Mouse (Mus musculus) urinary bladder, adult 18-20 months (tissue): ENCODE measurements around the gene Ppp1r10.

Experiments
- DNase-seq, 2 experiments: peaks; one replicate each; pipeline ENCODE4 v3.0.0; 2022; ENCODE audit warnings: low spot score in 2 of 2, mixed read lengths in 2 of 2

Gene Ppp1r10

DNA sequence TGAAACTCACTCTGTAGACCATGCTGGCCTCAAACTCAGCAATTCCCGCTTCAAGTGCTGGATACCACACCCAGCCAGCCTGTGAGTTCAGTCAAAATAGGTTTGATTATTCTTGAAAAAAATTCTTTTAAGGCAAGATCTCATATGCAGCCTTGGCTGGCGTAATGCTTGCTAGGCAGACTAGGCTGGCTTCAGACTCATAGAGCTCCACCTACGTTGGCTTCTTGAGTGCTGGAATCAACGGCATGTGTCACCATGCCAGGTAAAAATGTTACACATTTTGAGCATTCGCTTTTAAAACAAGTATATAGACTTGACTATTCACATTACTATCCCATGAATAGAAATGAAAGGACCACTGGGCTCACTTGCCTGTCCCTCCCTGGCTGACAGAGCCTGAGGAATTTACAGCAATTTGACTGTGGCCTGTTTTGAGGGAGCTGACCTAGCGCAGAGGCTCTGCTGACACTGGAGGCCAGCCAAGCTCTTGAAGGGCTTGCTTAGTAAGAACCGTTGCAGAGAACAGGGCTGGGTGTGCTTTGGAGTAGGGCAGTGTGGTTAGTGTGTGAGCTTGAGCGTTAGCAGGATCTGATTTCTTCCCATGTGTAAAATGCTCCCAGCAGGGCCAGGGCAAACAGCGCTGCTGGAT lies 12.8 kb upstream of the Ppp1r10 start:
- no peak for DNase-seq

DNA sequence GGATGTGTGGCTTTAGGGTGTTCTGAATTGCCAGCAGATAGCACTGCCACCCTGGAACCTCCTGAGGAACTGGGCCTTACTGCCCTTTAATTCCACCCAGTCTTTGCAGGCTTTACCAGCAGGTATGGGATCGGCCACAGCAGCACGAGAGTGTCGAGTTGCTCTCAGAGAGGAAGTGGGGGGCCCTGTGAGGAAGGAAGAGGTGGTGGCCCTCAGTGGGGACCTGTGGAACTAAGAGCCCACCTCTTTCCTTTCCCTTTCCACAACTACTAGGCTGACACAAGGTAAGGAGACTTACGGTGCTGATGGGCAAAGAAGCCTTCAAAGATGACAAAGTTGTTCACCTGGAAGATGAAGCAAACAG lies 12.3 kb upstream of the Ppp1r10 start:
- DNase-seq, result no peak

GRCm38 (mm10) chr17:35905587-35905986 lies 10.6 kb upstream of the Ppp1r10 start:
- DNase-seq, result no peak

GRCm38 (mm10) chr17:35907609-35908008 lies 8.6 kb upstream of the Ppp1r10 start:
- DNase-seq, result no peak

GRCm38 (mm10) chr17:35909186-35909918 lies 6.9 kb upstream of the Ppp1r10 start:
- no peak for DNase-seq

DNA sequence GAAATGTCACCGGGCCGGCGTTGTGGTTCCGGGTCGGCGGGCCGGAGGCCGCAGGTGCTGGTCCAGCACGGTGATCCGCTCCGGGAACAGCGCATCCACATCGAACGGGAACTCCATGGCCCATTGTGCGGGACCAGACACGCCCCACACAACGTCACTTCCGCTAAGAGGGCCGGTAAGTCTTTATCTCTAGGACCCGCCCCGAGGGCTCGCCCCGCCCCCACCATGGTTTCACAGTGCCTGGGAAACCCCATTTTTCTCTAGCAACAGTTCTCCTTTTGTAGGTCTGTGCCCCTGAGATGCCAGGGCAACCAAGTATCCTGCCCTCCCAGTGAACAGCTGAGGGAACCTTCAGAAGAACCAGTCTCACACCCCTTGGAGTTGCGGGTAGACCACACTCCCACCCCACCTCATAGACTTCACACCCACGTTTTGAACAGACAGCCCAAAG lies 6.3 kb upstream of the Ppp1r10 start, which contains the start of gene Atat1:
Gene Atat1, minus strand, starts transcription at position 157 of the 451 bp plus-strand sequence.
- DNase-seq, result peak; percentile 91 to 94

GRCm38 (mm10) chr17:35914975-35915374 lies 1.3 kb upstream of the Ppp1r10 start:
- DNase-seq, result no peak

DNA sequence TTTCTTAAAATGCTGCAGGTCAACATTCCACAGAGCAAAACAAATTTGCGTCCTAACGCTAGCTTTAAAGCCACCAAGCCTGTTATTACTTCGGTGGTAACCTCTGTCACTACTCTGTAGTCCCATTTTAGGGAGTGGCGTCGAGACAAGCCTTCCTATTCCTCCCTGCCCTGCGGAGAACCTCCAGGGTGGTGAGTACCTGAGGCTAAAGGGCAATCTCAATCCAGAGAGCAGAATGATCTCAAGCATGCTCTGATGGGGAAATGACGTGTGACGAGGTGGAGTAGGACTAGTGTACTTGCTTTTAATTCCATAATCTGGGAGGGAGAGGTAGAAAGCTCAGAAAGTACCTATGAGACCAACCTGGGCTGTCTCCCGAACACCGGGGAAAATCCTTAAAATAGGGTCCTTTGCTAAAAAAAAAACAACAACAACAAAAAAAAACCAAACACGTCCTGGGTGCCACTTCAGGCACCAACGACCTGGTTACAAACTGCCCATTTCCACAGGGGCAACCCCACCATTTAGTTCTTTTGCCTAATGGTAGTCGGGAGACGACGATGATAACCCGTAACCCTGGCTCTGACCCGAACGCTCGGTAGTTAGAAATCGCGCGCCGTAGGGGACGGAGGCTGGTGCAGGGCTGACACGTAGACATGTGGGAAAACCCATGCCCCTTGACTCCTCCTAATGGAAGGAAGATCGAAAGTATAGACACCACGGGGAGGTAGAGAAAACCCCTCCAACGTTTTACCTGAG lies 517 bp upstream of the Ppp1r10 start:
- DNase-seq, result peak in 1 of 2 experiments; percentile 39

- DNase-seq, result no peak
Measured at GRCm38 (mm10) chr17:35917143-35917462, 869 bp downstream of the Ppp1r10 start.

DNA sequence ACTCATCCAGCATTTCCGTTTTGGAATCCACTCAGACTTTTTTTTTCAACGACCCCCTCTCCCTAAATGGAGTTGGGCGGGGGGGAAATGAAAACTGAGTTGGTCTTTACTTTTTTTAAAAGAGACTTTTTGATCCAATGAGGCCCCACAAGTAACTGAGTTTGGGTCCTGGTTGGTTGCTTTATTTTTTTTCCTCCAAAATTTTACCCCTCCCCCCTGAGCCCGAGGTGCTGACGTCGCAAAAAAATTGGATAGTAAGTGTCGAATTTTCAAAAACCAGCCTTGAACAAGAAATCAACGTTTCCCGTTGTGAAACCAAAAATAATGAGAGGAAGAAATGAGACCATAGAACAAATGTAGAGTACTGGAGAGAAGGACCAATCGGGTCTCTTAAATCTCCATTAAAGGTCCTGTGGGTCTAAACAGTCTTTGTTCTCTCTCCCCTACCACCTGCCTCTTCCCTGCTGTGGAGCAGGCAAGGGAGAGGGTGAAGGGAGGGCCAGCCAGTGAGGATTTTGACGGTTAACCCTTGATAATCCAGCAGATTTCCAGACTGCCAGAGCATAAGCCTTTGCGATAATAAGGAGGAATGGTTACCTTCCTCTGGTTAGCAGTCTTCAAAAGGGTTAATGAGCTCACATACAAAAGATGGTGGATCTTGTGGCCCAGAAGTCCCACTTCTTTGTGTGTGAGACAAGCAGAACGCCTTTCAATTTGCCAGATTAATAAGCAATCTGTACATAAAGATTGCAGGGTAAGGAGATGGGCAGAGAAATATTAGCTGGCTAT lies 1.4 kb downstream of the Ppp1r10 start:
- DNase-seq, result no peak

DNA sequence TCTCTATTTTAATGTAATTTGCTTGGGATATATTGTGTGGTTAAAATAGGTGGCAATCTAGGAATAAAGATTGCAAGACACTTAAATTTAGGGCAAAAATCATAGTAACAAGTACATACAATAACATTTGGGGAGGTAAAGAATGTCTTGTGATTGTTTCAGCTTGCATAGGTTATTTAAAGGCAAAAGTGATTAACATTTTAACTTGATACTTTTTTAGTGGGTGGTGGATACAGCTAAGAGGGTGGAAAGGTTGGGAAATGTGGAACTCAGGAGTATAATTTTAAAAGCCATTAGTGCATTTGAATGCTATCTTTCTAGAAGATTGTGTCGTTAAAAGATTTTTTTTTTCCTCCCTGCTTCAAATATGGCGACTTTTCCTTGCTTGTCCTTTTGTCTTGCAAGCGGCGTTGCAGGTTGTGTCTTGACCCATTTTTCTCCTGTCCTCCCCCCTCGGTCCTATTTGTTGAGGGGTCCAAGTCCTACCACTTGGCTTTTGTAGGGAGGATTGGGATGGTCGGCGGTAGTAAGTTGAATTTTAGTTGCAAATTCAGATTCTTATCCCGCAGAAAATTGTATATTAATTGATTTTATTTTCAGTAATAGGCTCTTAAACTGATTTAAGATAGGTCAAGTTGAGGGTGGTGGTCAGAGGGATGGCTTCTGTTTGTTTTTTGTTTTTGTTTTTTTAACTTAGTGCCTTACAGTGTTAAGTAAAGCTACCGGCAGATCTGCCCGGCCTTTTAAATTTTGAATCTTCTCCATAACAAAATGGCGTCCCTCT lies 2.2 kb downstream of the Ppp1r10 start:
- no peak for DNase-seq

DNA sequence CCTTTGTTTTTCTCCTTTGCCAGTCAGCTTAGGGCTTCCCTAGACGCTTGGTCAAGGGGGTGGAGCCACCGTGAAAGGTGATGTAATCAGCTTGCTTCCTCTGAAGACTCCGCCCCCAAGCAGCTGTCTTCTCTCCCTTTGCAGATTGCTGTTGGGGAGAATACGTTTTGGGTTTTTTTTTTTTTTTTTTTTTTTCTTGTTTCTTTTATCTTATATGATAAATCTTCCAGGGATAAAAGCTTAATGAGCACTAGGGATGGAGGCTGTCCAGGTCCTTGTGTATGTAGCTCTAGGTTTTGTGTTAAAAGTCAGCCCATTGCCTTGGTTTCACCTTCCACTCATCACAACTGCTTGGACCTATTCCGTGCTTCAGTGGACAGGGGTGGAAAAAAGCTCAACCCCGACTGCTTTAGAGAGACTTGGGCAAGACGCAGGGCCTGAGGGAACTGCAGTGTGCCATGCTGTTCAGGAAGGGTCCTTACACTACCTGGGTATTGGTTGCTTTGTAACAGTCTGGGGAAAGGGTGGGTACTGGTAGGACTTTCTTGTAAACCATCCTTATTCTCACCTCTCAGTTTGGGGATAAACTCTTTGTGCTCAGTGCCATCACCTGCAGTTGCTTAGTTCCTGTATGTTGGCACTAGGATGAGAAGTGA lies 3.0 kb downstream of the Ppp1r10 start:
- peak; percentile 81 to 89 for DNase-seq

- DNase-seq, result no peak
Measured at GRCm38 (mm10) chr17:35919864-35920301, 3.6 kb downstream of the Ppp1r10 start.

DNA sequence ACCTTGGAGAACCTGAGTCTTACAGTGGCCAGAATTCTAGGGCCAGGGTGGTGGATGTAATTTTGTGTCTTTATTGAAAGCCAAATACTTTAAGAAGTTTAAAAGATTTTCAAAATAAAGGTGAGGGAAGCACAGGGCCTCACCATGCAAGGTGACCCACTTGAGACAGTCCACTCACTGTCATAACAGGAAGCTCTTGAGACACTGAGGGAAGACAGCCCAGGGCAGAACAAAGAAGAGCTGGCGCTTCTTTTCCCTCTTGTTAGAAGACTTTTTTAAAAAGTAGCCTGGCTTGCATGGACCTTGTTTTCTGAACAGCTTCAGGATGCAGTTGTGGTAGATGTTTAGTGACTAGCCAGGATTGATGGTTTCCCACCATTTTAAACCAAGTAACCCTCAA lies 4.2 kb downstream of the Ppp1r10 start:
- DNase-seq, result no peak

GRCm38 (mm10) chr17:35920862-35921562 lies 4.8 kb downstream of the Ppp1r10 start:
- DNase-seq, result no peak

GRCm38 (mm10) chr17:35921710-35922109 lies 5.5 kb downstream of the Ppp1r10 start:
- DNase-seq, result no peak

- no peak for DNase-seq
Measured at GRCm38 (mm10) chr17:35922566-35922965, 6.3 kb downstream of the Ppp1r10 start.

DNA sequence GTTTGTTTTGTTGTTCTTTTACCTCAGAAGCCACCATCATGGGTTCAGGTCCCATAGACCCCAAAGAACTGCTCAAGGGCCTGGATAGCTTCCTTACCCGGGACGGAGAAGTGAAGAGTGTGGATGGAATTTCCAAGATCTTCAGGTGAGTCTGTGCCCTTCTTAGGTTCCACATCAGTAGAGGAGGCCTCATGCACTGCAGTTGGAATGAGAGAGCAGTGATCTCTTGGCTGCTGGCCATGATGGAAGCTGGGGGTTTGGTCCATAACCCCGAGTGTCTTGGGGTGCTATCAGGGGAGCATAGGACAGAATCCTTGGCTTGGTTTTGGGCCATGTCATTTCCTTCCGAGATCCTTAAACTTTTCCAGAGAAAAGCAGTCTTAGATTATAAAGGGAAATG lies 7.0 kb downstream of the Ppp1r10 start:
- no peak for DNase-seq

GRCm38 (mm10) chr17:35927471-35927870 lies 11.2 kb downstream of the Ppp1r10 start:
- DNase-seq, result no peak

DNA sequence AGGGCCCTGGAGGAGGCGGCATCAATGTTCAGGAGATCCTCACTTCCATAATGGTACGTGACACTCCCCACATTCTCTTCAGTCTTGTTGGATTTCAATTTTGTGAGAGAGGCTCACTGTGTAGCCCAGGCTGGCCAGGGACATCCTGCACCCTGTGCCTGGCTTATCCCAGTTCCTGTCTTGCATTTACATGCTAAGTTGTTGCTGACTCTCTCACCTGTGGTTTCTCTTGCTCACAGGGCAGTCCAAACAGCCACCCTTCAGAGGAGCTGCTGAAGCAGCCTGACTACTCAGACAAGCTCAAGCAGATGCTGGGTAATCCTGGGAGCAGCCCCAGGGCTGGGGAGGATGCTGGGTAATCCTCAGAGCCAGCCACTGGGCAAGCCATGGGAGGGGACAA lies 13.3 kb downstream of the Ppp1r10 start:
- no peak for DNase-seq
